Mouse (Mus musculus) embryonic facial prominence, embryonic 15.5 days (tissue): ENCODE data around the gene Endog. TPM values are rescaled to one million over a fixed set of nuclear protein-coding genes. Genes with fewer than 3 reads are reported as not detected.
A peak's percentile ranks its signal among the peaks of the same experiment; 100 is the strongest.
"Not testable (repeated sequence)": the region's sequence is repeated elsewhere in the genome, so short reads cannot be mapped to it uniquely, and the experiment has no call there.

Experiments used
- ATAC-seq: fragments of 200-750 bp; cut with Nextera tagmentation; 2 replicates; pipeline ENCODE4 v1.8.0; 2017; ENCODE audit warnings: low read depth, moderate TSS enrichment; ENCODE audit not compliant: insufficient number of reproducible peaks, low FRiP score, low TSS enrichment
- H3K27ac ChIP-seq: fragments of 300-500 bp; sonication (generic); replicated peaks from 2 replicates; pipeline ENCODE4 v1.5.1; 2015; ENCODE audit warnings: mild to moderate bottlenecking, inconsistent platforms
- H3K27me3 ChIP-seq: fragments of 300-500 bp; sonication (generic); 2 replicates; pipeline ENCODE4 v1.6.1; 2015; ENCODE audit warnings: inconsistent platforms
- H3K36me3 ChIP-seq: fragments of 300-500 bp; sonication (generic); 2 replicates; pipeline ENCODE4 v1.6.1; 2015; ENCODE audit warnings: mild to moderate bottlenecking, inconsistent platforms
- H3K4me1 ChIP-seq: fragments of 300-500 bp; sonication (generic); 2 replicates; pipeline ENCODE4 v1.6.1; 2015; ENCODE audit warnings: inconsistent platforms
- H3K4me2 ChIP-seq: fragments of 300-500 bp; sonication (generic); replicated peaks from 2 replicates; pipeline ENCODE4 v1.6.1; 2015; ENCODE audit warnings: mild to moderate bottlenecking, inconsistent platforms
- H3K4me3 ChIP-seq: fragments of 300-500 bp; sonication (generic); replicated peaks from 2 replicates; pipeline ENCODE4 v1.5.1; 2015; ENCODE audit warnings: mild to moderate bottlenecking, inconsistent platforms
- H3K9ac ChIP-seq: fragments of 300-500 bp; sonication (generic); 2 replicates; pipeline ENCODE4 v1.6.1; 2015; ENCODE audit warnings: inconsistent platforms
- H3K9me3 ChIP-seq: fragments of 300-500 bp; sonication (generic); replicated peaks from 2 replicates; pipeline ENCODE4 v1.6.1; 2016; ENCODE audit warnings: inconsistent platforms
- WGBS: fragments of 180-500 bp; shearing (Covaris S2); methylation state at CpG from one replicate; pipeline ENCODE4 v1.1.7; 2015; 5-methylcytosine and 5-hydroxymethylcytosine counted together
- polyA plus RNA-seq: library from polyadenylated mRNA; unstranded; fragments of >200 nt; fragmentation: Nextera tagmentation; extraction: Ambion mirVana; gene quantifications from 2 replicates; pipeline ENCODE4 v1.2.1, GENCODE M21; 2015

The Endog gene
- polyA plus RNA-seq, 1 experiment from 2014 or later: 18.9 TPM

DNA sequence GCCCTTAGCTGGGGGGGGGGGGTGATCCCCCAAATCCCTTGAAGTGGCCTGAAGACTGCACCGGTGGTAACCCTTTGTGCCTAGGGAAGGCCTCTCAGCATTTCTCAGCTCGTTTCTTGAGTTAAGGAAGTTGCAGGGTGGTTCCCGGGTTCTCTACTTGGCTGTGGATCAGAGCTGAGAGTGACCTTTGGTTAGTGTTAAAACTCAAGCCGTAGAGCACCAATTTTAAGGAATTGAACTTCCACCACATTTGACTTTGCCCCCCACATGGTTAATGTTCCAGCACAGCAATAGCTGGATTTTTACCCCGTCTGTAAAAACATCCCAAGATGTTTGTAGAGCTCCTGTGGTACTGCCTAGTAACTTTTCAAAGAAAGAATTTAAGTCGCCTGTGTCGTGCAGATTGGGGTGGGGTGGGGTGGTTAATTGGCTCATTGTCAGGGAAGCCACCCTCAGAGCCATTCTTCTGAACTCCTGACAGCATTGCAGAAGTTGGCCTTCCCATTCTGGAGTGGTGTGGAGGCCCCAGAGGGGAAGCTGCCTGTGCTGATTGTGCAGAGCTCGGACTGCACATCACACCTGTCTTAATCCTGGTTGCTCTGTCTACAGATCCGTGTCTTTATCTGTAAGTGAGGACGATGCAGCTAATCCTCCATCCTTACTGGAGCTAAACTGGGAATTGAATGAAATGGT is 36.2 kb upstream of the Endog start:
- Histone ChIP-seq H3K9ac (peak overlapping the region; percentile 63; the same call in 1 of the 2 replicates), H3K9me3 (no peaks in the 10 kb centered on the region), H3K36me3 (peaks cover 37% of the 10 kb centered on the region), H3K27ac (peak overlapping the region; percentile 88; the same call in 1 of the 2 replicates), H3K27me3 (no peaks in the 10 kb centered on the region), H3K4me3 (peak overlapping the region; percentile 97), H3K4me2 (peak overlapping the region; percentile 85), H3K4me1 (peaks cover 29% of the 10 kb centered on the region)
- WGBS: 54% methylated on average over 10 of the region's 10 CpGs
- no peak for ATAC-seq

DNA sequence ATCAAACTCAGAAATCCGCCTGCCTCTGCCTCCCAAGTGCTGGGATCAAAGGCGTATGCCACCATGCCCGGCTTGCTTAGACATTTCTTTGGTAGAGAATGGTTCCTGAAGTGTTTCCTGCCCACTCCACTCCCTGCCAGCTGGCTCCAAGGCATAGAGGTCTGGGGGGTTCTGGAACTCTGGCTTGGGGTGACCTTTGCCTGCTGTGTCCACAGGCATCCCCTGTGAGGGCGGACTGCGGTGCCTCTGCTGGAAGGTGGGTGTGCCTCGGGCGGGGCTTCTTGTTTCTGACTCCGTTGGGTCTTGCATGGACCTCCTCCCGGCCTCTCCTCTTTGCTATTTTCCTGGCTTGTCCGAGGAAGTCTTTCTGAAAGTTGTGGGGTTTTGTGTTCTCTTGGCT is 34.8 kb upstream of the Endog start:
- WGBS: 84% methylated on average over 10 of the region's 10 CpGs
- peaks cover 51% of the 10 kb centered on the region for H3K36me3 ChIP-seq
- no peaks in the 10 kb centered on the region for H3K27me3 ChIP-seq

DNA sequence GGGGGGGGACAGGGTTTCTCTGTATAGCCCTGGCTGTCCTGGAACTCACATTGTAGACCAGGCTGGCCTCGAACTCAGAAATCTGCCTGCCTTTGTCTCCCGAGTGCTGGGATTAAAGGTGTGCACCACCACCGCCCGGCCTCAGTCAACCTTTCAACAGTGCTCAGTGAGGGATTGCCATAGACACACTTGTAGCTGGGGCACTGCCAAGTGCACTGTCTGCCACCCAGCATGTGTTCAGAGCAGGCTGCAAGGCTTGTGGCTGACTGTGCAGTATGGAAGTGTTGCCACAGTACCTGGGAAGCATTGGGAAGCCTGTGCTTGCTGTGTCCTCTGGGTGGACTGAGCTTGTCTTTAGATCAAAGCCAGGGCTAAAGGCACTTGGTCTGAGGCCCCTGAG is 31.3 kb upstream of the Endog start:
- not testable (repeated sequence) for H3K9ac ChIP-seq, H3K27ac ChIP-seq, ATAC-seq, H3K4me3 ChIP-seq, H3K4me2 ChIP-seq, H3K27me3 ChIP-seq, H3K9me3 ChIP-seq
- 96% methylated on average over 4 of the region's 4 CpGs for WGBS
- peaks cover 86% of the 10 kb centered on the region for H3K36me3 ChIP-seq
- peaks cover 11% of the 10 kb centered on the region for H3K4me1 ChIP-seq

More for the DNA sequence above, 34.8 kb upstream of the Endog start:
- no peak overlapping the region for H3K27ac ChIP-seq
- H3K9me3 ChIP-seq: no peaks in the 10 kb centered on the region
- no peak for ATAC-seq
- H3K4me3 ChIP-seq: no peak overlapping the region
- H3K9ac ChIP-seq: no peak overlapping the region
- no peak overlapping the region for H3K4me2 ChIP-seq
- H3K4me1 ChIP-seq: peaks cover 29% of the 10 kb centered on the region

DNA sequence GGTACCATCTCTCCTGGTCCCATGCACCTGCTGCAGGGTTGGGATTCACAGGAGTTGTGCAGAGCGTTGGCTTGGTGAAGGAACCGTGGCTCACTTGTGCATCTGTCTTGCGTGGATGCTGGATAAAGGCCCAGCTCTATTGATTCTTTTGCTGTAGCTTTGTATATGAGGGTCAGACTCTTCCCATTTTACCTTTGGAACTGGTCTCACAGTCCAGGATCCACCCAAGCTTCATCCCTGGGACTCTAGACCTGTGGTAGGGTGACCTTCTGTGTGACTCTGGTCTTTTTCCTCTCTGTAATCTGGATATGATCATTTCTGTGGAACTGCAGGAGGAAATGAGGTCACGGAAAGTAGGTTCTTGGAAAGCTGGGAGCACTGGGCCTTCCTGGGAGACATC is 26.9 kb upstream of the Endog start:
- no peak for ATAC-seq
- 95% methylated on average over 4 of the region's 4 CpGs for WGBS

DNA sequence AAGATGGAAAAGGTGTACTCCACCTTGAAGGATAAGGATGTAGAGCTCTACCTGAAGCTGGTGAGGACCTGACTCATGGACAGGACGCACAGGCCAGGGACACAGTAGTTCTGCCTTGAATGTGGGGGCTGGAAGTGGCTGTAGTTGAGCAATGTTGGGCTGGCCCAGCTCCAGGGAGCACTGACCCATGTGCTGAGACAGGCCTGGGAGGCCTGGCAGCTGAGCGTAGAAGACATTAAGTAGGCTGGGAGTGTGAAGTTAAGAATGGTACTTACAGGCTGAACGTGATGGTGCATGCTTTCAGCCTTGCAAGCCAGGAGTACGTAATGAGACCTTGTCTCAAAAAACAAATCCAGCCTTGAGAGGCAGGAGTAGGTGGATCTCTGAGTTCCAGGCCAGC is 23.8 kb upstream of the Endog start:
- no peaks in the 10 kb centered on the region for H3K9me3 ChIP-seq
- no peak overlapping the region for H3K4me3 ChIP-seq
- no peak for ATAC-seq
- no peak overlapping the region for H3K27ac ChIP-seq
- WGBS: 95% methylated on average over 4 of the region's 4 CpGs
- H3K9ac ChIP-seq: no peak overlapping the region
- no peaks in the 10 kb centered on the region for H3K4me1 ChIP-seq
- peaks cover 82% of the 10 kb centered on the region for H3K36me3 ChIP-seq
- no peaks in the 10 kb centered on the region for H3K27me3 ChIP-seq
- no peak overlapping the region for H3K4me2 ChIP-seq

More for the DNA sequence above, 26.9 kb upstream of the Endog start:
- no peaks in the 10 kb centered on the region for H3K9me3 ChIP-seq
- H3K4me2 ChIP-seq: no peak overlapping the region
- no peak overlapping the region for H3K4me3 ChIP-seq
- peaks cover 88% of the 10 kb centered on the region for H3K36me3 ChIP-seq
- no peaks in the 10 kb centered on the region for H3K4me1 ChIP-seq
- H3K9ac ChIP-seq: no peak overlapping the region
- H3K27ac ChIP-seq: no peak overlapping the region
- H3K27me3 ChIP-seq: no peaks in the 10 kb centered on the region

DNA sequence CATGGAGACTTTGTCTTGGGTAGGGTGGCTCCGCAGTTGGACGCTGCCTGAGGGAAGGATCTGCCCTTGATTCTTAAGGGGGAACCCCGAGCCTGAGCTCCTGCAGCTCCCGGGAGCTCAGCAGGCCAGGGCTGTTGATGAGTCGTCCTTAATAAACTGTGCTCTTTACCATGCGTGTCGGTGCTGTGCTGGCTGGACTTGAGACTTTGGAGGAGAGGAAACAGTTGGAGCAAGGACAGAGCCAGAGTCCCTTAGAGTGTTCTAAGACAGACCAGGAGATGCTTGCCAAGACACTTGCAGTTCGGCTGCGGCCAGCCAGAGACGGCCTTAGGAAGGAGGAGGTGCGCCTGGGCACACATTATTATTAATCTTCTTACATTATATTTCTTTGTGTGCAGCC is 19.5 kb upstream of the Endog start:
- ATAC-seq: no peak
- H3K4me3 ChIP-seq: no peak overlapping the region
- no peak overlapping the region for H3K9ac ChIP-seq
- WGBS: 88% methylated on average over 11 of the region's 11 CpGs
- peaks cover 44% of the 10 kb centered on the region for H3K36me3 ChIP-seq
- no peaks in the 10 kb centered on the region for H3K9me3 ChIP-seq
- H3K4me1 ChIP-seq: no peaks in the 10 kb centered on the region
- H3K27me3 ChIP-seq: no peaks in the 10 kb centered on the region
- H3K27ac ChIP-seq: no peak overlapping the region
- H3K4me2 ChIP-seq: no peak overlapping the region

DNA sequence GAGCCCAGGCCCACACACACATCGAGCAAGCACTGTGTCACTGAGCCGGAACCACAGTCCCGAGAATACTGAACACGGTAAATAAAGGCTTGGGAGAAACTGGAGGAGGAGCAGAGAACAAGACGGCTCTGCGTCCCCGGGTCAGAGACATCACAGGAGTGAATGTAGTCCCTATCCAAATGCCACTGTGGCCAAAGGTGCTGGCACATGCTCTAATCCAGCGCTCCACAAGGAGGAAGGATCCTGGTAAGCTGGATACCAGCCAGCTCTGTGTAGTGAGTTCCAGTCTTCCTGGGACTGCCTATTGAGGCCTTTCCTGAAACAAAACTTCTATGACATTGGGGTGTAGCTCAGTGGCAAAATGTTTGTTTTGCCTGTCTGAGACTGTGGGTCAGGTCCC is 18.7 kb upstream of the Endog start:
- H3K4me2 ChIP-seq: no peak overlapping the region
- H3K4me3 ChIP-seq: no peak overlapping the region
- H3K27me3 ChIP-seq: no peaks in the 10 kb centered on the region
- H3K27ac ChIP-seq: no peak overlapping the region
- WGBS: 79% methylated on average over 8 of the region's 8 CpGs
- no peak for ATAC-seq
- H3K9ac ChIP-seq: no peak overlapping the region
- peaks cover 37% of the 10 kb centered on the region for H3K36me3 ChIP-seq
- H3K9me3 ChIP-seq: no peaks in the 10 kb centered on the region
- no peaks in the 10 kb centered on the region for H3K4me1 ChIP-seq

DNA sequence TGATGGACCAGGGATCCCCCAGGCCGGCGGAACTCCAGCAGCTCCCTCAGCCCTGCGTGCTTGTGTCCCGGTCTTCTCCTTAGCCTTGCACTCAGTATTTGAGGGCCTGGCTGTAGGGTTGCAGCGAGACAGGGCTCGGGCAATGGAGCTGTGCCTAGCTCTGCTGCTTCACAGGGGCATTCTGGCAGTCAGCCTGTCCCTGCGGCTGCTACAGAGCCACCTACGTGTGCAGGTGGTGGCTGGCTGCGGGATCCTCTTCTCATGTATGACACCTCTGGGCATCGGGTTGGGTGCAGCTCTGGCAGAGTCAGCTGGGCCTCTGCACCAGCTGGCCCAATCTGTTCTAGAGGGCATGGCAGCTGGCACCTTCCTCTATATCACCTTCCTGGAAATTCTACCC is 11.4 kb upstream of the Endog start:
- not testable (repeated sequence) for H3K36me3 ChIP-seq, H3K27me3 ChIP-seq, H3K9ac ChIP-seq, H3K4me3 ChIP-seq, H3K4me1 ChIP-seq, H3K27ac ChIP-seq, H3K4me2 ChIP-seq, H3K9me3 ChIP-seq, ATAC-seq
- 82% methylated on average over 7 of the region's 10 CpGs for WGBS

DNA sequence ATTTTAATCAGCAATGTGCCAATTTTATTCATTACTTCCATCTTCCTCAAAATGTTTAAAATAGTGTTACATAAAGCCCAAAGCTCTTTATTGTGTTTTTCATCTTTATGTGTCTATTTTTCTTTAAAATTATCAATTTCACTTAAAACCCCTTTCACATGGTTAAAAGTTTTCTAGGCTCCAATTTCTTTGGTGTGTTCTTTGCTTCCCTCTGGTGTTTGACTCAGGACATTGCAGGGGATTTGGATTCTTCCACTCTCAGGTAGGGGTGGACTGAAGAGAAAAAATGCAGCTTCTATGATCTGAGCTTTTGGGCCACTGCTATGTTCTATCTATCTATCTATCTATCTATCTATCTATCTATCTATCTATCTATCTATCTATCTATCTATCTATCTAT is 9.5 kb upstream of the Endog start:
- Histone ChIP-seq H3K36me3 (no peaks in the 10 kb centered on the region), H3K4me1 (no peaks in the 10 kb centered on the region), H3K9ac (no peak overlapping the region), H3K27me3 (no peaks in the 10 kb centered on the region), H3K4me2 (no peak overlapping the region), H3K9me3 (peaks cover 4% of the 10 kb centered on the region; the same call in 1 of the 2 replicates), H3K27ac (no peak overlapping the region), H3K4me3 (no peak overlapping the region)
- ATAC-seq: no peak

DNA sequence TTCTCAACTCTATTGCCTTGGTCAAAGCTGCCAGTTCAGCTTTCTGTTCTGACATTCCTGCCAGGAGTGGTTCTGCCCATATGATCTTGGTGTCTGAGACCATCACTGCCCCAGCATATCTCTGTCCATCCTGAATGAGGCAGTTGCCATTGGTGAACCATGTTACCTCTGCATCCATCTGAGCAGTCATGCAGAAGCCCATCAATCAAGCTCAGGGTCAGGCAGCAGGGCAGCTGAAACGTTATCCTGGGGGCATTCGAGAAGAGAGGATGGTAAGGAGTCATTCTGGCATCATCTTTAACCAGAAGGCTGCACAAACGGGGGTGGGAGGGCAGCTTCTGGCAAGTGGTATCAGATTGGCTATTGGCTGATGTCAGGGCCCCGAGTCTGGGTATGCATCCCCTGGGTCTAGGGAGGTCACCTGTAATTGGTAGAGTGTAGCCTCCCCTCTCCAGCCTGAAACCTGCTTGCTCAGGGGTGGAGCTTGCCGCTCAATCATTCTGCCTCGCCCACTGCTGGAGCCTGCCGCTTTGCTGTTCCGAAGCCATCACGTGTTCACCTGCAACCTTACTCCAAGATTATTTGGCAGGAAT is 6.9 kb upstream of the Endog start:
- no peaks in the 10 kb centered on the region for H3K27me3 ChIP-seq
- H3K4me2 ChIP-seq: no peak overlapping the region
- no peak overlapping the region for H3K27ac ChIP-seq
- H3K4me3 ChIP-seq: no peak overlapping the region
- no peaks in the 10 kb centered on the region for H3K36me3 ChIP-seq
- no peak overlapping the region for H3K9ac ChIP-seq
- WGBS: 51% methylated on average over 9 of the region's 9 CpGs
- H3K9me3 ChIP-seq: peaks cover 6% of the 10 kb centered on the region; the same call in 1 of the 2 replicates
- no peaks in the 10 kb centered on the region for H3K4me1 ChIP-seq
- ATAC-seq: no peak

DNA sequence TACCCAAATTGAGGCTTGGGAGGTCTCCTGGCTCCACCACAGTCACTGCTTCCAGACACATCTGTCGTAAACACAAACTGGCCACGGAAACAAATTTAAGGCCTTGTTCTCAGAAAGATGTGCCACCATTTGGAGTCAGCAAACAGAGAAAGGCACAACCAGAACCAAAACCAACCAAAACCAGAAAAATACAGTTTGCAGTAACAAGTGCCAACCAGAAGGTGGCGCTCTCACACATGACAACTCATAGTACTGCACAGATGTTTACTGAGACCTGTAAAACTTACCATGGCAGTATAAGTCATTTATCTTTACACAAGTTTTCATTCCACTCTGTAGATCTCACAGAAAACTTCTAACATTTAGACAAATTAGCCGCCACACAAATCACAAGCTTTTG is 4.6 kb upstream of the Endog start:
- H3K4me2 ChIP-seq: no peak overlapping the region
- no peak overlapping the region for H3K4me3 ChIP-seq
- no peak for ATAC-seq
- no peaks in the 10 kb centered on the region for H3K27me3 ChIP-seq
- H3K27ac ChIP-seq: no peak overlapping the region
- peaks cover 6% of the 10 kb centered on the region; the same call in 1 of the 2 replicates for H3K9me3 ChIP-seq
- no peak overlapping the region for H3K9ac ChIP-seq
- WGBS: 55% methylated on average over 4 of the region's 4 CpGs
- no peaks in the 10 kb centered on the region for H3K36me3 ChIP-seq
- peaks cover 3% of the 10 kb centered on the region; the same call in 1 of the 2 replicates for H3K4me1 ChIP-seq

DNA sequence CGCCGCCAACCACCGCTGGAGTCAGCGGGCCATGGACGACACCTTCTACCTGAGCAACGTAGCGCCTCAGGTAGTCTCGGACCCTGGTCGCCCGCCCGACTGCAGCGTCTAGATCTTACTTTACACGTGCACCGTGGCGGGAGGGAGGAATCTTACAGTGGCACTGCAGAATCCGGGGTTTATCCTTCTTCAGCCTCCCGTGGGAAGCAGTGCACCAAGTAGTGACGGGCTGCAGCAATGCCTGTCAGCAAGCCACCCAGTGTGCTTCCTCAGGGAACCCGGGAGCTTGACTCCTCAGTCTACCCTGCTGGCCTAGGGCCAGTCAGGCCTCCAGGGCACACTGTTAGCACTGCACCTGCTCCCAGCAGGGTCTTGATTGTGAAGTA is 697 bp downstream of the Endog start:
- H3K4me2 ChIP-seq: peak overlapping the region; percentile 97
- H3K27me3 ChIP-seq: no peaks in the 10 kb centered on the region
- peak overlapping the region; percentile 73 for H3K4me3 ChIP-seq
- WGBS: 2% methylated on average over 19 of the region's 19 CpGs
- no peaks in the 10 kb centered on the region; the same call in 1 of the 2 replicates for H3K9me3 ChIP-seq
- peak overlapping the region; percentile 89 for H3K27ac ChIP-seq
- peaks cover 13% of the 10 kb centered on the region for H3K4me1 ChIP-seq
- peak; percentile 12; the same call in 1 of the 2 replicates for ATAC-seq
- H3K9ac ChIP-seq: peak overlapping the region; percentile 54
- peaks cover 45% of the 10 kb centered on the region for H3K36me3 ChIP-seq
